Mouse (Mus musculus): ENCODE data around the gene Cdkn2a. TPM values are rescaled to one million over a fixed set of nuclear protein-coding genes. Genes with fewer than 3 reads are reported as not detected.

Cdkn2a gene
- total RNA-seq, 2 experiments from 2014 or later = 0.24 TPM; not detected in 1

DNA sequence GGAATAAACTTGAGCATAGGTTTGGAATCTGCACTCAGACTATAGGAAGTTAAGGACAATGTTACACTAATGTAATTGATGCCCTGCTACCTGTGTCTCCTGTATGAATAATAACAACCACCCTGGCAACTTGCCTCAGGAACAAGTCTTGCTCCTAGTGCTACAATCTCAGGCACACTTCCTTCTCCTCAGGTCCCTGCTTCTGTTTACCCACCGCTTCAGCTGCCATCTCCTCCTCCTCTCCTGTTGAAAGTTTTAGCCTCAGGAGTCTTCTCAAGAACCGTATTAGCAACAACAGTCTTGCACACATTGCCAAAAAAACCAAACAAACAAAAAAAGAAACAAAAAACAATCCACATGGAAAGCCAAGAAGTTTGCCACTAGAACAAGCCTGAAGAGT is 14.8 kb downstream of the Cdkn2a start:
- no peak for DNase-seq
- intact Hi-C loops (cut with DNase I) = no loop called here

DNA sequence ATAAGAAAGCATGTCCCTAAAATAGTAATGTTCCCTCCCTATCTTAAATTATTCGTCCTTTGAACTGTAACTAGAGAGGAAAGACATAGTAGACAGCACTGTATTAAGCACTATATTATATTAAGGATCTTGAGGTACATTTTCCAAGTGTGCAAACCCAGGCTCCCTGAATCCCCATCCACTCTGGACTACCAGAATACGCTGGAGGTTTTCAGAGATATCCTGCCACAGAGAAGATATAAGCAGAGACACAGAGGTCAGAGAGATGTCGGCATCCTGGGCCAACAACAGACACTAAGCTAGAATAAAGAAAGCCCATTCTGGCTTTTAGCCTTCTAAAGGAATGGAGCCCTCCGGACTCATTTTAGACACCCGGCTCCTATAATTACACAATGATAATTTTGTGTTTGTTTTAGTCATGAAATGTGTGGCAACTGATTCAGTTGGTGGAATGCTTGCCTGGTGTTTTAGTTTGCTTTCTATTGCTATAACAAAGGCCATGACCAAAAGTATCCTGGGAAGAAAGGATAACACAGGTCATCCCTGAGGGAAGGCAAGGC is 17.0 kb downstream of the Cdkn2a start:
- DNase-seq = no peak
- intact Hi-C loops (cut with DNase I) = no loop called here

DNA sequence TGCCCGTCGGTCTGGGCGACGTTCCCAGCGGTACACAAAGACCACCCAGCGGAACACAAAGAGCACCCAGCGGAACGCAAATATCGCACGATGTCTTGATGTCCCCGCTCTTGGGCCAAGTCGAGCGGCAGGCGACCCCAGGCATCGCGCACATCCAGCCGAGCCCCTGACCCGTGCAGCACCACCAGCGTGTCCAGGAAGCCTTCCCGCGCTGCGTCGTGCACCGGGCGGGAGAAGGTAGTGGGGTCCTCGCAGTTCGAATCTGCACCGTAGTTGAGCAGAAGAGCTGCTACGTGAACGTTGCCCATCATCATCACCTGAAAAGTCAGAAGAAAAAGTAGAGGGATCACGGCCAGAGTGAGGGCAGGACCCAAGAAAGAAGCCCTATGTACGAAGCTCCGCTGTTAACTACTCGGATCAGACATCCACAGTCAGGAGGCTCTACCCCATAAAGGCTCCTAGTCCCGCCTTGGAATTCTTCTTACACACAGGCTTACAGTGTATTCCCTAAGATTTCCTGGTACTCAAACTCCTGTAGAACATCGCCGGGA is 17.7 kb downstream of the Cdkn2a start:
- DNase-seq = no peak
- intact Hi-C loops (cut with DNase I) = no loop called here

DNA sequence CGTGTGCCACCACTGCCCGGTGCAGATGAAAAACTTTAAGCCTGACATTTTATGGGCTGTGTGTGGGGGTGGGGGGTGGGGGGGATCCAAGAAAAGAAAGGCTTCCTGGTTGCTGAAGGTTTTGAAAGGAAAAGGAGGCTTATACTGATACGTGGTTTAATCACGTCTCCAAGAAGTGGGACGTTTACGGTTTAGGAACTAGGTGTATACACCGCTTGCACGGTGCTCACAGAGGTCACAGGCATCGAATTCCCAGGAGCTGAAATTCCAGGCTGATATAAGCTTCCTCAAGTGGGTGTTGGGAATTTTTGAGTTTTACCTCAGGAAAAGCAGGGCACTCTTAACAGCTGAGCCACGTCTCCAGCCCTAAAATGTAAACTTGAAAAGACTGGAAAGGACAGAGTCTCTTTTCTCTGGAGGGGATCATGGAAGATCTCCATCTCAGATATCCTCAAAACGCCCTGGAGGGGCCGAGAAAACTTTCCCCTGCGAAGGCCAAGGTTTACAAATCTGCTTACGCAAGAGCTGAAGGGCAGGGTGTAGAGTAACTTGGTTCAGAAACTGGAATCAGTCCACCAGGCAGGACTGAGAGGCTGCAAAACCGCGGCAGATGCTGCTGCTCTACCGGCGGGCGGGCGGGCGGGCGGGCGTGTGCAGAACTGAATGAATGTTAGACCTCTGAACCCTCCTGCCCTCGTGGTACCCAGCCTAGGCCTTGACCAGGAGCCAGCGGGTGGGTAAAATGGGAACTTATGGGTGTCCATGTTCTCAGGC is 18.5 kb downstream of the Cdkn2a start:
- intact Hi-C loops (cut with DNase I) = no loop called here

DNA sequence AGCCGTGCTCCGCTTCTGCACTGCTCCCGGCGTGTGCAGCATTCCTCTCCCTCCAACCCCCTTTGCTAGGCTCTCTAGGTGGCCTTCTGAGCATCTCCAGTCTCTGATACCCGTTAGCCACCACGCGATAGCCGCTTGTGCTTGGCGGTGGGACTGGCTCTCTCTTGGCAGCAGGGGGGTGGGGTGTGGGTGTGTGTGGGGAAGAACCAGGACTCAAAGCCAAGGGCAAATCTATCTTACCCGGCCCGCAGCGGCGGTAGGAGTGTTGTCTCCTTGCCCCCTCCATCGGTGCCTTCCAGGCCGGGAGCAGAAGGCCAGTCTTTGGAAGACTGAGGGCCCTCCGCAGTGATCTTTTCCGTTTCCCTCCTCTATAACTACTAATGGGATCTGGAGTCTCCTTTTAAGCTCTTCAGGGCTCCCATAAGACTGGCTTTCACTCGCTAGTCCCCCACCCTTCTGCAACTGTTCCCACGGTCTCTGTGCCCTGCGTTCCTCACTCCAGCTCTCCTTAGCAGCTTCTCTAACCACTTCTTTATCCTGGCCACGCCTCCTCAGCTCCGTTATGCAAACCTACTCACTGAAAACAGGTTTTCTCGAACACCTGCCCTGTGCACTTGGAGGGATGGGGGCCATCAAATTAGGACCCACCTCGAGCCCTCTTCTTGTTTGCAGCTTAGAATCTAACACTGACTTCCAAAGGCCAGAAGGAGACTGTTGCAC is 19.5 kb downstream of the Cdkn2a start:
- intact Hi-C loops (cut with DNase I) = no loop called here
- DNase-seq = no peak

More for the DNA sequence above, 18.5 kb downstream of the Cdkn2a start:
- DNase-seq = no peak

DNA sequence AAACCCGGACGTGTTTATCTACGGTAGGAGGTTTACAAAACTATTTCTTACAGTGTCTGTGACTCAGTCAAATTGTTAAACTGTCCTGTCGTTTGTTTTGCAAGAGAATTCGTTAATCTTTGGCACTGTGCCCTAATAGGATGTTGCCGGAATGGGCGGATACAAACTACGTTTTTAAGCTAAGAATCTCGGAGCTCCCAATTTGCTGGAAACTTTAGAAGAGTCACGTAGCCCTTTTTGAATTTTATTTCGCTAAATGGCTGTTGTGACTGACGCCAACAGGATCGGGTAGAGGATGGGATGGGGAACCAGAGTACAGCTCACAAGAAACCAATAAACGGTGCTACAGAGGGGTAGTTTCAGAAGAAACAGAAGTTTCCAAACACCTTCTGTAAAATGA is 20.4 kb downstream of the Cdkn2a start:
- no peak for DNase-seq
- intact Hi-C loops (cut with DNase I) = no loop called here

DNA sequence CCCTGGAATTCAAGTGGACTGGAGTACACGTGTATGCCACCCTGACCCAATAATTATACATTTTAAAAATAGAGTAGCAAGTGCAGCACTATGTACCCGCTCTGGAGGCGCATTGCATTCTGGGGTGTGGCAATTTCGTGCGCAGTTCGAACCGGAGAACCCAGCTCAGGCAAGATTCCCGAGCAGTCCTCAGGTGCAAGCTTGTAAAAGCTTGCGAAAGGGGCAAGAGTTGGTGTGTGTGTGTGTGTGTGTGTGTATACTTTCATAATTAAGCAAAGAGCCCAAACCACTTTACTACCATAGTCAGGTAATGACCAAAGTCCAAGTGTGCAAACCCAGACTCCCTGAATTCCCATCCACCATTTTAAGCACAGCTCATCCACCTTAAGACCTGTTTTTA is 20.9 kb downstream of the Cdkn2a start:
- DNase-seq = no peak
- intact Hi-C loops (cut with DNase I) = no loop called here

DNA sequence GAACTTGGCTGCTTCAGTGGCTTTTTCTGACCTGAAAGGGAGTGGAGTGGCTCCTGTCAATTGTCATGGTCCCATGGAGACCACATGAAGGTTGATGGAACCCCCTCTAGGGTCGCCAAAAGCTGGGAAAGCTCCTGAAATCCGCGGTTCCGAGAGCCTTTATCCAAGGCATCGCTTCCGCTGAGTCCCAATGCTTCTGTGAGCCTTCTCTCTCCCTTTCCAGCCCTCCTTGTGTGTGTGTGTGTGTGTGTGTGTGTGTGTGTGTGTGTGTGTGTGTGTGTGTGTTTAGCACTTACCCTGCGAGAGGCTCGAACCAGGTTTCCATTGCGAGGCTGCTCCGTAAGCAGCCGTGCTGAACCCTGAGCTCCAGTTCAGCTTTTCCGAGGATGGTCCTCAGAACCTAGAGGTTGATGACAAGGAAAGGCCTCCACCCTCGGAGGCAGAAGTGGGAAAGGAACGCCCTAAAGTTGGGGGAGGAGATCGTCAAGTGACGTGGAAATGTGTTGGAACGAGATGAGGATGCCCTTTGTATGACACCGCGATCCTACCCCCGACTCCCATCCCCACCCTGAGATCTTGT is 21.4 kb downstream of the Cdkn2a start:
- no peak for DNase-seq

DNA sequence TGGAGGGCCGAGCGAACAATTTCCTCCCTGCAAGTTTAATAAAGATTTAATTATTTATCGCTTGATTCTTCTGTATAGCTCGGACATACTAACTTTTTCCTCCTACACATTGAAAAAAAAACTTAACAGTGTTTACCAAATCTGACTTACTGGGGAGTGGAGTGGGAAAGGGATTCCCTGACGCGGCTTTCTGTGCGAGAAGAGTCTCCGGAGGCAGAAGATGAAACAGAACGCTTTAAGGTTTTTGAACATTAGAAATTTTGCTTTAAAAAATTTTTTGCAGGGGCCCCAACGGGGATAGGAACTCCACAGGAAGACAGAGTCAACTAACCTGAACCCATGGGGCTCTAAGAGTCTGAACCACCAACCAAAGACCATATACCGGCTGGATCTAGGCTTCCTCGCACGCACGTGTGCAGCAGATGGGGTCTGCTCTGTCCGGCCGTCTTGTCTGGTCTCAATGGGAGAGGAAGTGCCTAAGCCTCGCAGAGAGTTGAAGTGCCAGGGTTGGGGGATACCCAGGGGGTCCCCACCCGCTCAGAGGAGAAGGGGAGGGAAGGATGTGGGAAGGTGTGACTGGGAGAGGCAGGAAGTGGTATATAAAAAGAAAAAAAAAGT is 22.2 kb downstream of the Cdkn2a start:
- DNase-seq = no peak
- intact Hi-C loops (cut with DNase I) = no loop called here

More for the DNA sequence above, 21.4 kb downstream of the Cdkn2a start:
- intact Hi-C loops (cut with DNase I) = no loop called here

DNA sequence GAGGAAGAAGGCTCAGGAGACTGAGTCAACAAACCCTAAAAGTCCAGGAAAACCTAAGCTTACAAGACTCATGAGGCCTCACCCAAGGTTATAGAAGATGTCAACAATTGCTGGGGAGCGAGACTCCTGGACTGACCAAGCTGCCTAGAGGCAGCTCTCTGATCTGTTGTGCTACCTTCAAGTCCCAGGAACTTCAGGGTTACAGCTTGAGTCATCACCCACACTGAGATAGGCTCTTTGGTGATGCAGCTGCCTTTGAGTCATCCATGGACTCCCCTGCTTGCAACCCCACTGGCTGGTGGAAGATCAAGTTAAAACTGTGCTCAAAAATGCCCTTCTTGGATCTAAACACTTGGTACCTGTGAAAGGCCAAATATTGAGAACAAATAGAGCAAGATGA is 36.7 kb downstream of the Cdkn2a start:
- intact Hi-C loops (cut with DNase I) = no loop called here
- DNase-seq = no peak

DNA sequence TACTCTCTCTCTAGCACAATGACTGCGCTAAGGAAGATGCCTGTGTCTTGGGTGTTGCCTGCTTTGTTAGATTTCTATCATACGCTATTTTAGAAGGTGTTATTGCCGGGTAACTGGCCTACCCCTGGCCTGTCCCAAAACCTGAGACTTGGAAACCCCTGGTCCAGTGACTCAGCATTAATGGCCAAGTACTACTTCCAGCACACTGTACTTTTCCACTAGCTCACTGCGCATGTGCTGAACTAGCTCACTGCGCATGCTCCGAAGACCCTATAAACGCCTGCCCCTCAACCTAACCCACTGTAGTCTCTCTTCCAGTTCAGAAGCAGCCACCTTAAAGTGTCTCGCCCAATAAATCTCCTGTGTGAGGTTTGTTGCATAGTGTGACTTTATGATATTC is 60.0 kb downstream of the Cdkn2a start:
- no peak for DNase-seq
- intact Hi-C loops (cut with DNase I) = no loop called here

Other genes with a start within 250 kb of the Cdkn2a start
- gene Mtap, start 157.5 kb downstream of the Cdkn2a start, total RNA-seq (2021) = 10 to 100 TPM; 17.3 to 17.5 TPM
- under 1 TPM; 0.27 to 0.79 TPM for gene Cdkn2b, start 16.4 kb upstream of the Cdkn2a start, total RNA-seq (2021)